Mouse (Mus musculus) CH12F3 (cell line): ENCODE measurements around the gene Polr1e.
"Not testable (repeated sequence)": the region's sequence is repeated elsewhere in the genome, so short reads cannot be mapped to it uniquely, and the experiment has no call there.

ENCODE experiments used
- in situ Hi-C: fragments of 300-500 bp; cut with MboI; formaldehyde crosslinking; loops from 2 replicates; pipeline ENCODE4 v1.14.3; 2020; ENCODE audit warnings: low sequenced_read_pairs

Gene Polr1e

DNA sequence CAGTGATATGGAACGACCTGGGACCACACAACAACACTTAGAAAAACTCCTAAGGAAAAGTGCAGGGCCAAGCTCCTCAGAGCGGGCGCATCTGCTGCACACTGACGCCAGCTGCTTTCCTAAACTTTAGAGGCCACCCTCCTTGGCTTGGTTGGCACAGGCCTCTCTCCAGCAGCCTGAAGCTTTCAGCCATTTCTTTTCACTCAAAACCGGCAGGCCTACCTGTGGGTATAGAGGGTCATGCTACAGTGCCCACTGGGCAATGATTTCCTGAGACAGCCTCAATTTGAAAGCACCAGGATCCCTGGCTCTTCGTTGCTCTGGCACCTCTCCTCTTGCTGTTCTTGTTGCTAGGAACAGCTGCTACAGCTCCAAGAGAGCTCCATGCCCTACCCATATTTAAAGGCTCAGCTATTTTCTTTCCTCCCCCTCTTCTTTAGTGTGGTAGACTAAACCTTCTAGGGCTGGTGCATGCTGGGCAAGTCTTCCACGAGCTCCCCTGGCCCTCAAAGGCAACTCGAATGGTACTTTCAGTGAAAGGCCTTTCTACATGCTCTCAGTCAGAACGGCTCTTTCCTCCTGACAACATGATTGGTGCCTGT, 29.0 kb downstream of the Polr1e start:
- in situ Hi-C loops: no loop called here

DNA sequence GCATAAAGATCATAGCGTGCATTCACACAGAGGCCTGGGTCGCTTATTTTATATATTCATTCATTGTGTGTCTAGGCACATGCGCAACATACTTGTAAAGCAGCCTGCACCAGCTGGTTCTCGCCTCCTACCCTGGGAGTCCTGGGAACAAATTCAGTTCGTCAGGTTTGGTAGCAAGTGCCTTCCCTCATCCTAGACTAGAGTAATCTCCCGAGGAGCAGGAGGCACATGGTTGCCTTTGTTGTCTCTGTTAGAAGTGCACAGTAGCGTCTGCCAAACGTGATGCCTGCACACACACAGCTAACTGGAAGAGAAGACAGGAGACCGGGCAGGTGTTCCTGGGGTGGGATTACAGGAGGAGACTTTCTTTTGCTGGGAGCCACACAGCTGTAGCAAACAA, 29.6 kb downstream of the Polr1e start:
- in situ Hi-C loops: no loop called here

DNA sequence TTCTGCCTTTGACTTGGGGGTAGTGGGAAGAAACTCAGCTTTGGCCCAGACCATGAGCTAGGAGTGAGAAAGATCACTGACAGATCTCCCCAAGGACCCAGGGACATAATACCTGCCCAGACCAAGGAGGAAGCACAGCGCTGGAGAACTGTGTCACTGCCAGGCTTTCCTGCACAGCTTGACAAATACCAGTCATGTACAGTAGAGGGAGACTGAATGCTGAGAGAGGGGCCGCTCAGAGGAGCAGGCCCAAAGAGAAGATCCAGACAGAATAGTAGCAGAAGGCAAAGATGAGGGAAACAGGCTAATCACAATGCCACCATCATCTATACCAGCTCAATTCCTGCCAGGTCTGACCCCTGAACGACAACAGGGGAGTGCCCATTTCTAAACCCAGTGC, 36.5 kb downstream of the Polr1e start:
- in situ Hi-C loops: no loop called here

DNA sequence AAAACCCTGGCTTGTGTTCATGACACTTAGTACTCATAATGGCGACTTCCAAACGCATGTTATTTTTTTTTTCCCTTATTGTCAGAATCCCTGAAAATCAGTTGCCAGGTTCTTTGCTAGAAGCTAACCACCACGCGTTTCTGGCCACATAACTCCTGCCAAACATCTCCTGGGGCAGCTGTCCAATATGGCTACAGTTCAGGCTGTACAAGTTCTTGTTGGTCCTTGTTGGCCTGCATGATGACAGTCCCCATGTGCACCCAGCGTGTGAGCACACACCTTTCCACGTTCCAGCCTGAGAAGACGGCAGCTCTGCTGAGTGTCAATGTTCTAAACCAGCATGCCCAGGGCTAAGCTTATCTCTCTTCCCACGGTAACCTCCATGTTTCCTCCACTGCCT, 37.1 kb downstream of the Polr1e start:
- in situ Hi-C loops: no loop called here

DNA sequence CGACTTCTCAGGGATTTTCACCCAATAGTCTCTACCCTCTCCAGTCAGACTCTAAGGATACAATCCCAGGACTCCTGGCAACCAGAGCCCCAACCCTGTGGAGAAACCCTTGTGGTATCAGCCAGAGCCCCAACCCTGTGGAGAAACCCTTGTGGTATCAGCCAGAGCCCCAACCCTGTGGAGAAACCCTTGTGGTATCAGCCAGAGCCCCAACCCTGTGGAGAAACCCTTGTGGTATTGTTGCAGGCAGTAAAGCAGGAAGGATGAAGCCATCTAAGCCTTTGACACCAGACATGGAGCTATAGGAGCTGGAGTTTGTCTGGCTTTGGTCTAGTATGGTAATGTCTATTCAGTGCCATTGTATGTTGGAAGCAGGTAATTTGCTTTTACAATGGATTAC, 45.5 kb downstream of the Polr1e start:
- in situ Hi-C loops: not testable (repeated sequence)

DNA sequence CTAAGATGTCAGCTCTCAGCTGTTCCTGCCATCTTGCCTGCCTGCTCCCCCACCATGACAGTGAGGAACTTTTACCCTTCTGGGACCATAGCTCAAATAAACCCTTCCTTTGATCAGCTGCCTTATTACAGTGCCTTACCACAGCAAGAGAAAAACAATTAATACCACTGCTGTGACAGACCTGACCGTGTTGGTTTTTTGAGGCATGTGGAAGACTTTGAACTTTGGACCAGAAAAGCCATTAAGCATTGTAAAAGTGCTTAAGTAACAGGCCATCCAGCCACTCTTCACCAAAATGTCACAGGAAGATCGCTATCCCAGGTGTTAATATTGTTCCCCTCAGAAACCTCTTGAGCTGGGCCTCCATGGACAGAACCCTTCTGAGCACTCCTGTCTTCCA, 46.2 kb downstream of the Polr1e start:
- in situ Hi-C loops: no loop called here

DNA sequence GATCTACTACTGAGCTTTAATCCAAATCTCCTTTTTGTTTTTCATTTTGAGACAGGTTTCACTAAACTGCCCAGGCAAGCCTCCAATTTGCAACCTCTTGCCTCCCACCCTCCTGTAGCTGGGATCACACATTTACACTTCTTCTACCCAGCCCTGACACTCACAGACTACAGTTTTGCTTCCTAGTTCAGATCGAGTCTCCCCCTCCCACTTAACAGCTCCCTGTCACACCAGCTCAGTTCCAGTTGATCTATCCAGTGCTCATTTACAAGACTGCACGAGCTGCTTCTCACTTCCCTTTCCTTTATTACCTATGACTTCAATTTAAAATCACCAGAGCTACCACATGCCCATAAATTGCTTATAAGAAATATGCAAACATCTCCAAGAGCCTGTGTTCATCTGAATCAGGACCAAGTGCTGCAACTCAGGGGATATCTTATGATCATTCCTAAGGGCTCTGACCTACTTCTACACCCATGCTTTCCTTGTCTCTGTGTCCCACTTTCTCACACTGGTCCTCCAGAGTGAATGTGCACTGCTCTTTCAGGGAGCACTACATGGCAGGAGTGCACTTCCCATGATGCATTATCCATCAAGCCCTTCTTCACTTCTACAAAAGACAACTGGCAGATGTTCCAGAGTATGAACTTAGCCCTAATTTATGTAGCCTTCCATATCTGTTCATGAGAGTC, 47.8 kb downstream of the Polr1e start:
- in situ Hi-C loops: no loop called here

DNA sequence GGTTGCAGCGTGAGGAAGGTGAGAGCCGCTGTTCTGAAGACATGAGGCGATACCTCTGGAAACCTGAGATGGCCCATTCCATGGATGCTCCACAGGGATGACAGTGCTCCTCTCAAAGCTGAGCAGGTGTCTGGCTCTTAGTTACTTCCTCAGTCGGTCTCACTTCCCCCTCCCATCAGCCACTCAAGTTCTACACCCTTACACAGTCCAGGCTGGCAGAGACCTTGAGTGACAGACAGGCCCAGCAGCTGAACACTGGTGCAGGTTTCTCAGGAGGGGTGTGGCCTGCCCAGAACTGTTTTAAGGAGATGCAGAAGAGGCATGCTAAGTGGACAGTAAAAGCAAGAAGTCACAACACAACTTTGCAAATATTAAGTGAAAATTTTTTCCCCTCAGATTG, 49.4 kb downstream of the Polr1e start:
- in situ Hi-C loops: no loop called here

DNA sequence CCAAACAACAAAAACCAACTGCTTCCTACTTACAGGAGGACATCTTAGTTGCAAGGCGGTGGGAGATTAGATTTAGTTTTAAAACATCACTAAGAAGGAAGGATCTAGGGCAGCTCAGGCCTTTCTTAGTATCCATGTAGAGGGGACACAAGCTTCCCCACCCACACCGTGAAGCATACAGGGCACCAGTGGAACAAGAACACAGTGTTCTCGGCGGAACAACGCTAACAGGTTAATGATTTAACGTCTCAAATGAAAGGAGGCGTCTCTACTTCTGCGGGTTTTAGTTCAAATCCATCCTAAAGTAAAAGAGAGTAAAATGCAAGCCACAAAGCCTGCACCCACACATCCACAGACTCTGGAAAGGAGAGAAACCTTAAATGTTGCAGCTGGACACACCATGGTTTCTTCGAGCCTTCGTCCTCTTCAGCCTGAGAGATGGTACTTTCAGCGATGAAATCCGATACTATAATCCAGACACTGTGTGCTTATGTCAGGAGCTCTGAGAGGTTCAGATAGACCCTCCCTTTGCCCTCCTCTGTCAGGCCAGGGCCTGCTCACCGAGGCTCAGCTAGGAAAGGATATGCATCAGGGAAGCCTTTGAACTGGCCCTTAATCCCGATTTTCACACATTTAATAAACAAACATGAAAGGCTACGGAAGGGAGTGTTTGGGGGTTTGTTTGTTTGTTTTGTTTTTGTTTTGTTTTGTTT, 54.0 kb downstream of the Polr1e start:
- in situ Hi-C loops: no loop called here

DNA sequence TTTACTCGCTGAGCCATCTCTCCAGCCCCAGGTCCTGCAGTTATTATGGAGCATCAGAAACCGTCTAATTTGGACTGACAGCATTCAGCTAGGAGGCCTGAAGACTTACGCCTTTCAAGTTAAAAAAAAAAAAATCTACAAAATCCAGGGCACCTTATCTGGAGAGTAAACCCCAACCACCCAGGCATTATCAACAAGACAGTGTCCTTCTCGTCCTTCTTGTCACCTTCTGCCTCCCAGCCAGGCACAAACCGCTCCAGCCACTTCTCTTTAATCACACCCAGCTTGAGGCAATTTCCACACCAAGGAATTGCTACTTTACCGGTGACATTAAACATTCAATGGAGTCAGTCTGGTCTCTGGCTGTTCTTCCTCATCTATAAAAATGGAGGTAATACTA, 55.2 kb downstream of the Polr1e start:
- in situ Hi-C loops: no loop called here

DNA sequence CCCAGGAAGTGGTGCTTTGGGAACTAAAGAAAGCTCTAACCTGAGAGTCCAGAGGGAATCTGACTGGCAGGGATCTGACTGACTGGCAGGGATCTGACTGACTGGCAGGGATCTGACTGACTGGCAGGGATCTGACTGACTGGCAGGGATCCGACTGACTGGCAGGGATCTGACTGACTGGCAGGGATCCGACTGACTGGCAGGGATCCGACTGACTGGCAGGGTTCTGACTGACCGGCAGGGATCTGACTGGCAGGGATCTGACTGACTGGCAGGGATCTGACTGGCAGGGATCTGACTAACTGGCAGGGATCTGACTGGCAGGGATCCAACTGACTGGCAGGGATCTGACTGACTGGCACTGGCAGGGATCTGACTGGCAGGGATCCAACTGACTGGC, 62.7 kb downstream of the Polr1e start:
- in situ Hi-C loops: not testable (repeated sequence)

DNA sequence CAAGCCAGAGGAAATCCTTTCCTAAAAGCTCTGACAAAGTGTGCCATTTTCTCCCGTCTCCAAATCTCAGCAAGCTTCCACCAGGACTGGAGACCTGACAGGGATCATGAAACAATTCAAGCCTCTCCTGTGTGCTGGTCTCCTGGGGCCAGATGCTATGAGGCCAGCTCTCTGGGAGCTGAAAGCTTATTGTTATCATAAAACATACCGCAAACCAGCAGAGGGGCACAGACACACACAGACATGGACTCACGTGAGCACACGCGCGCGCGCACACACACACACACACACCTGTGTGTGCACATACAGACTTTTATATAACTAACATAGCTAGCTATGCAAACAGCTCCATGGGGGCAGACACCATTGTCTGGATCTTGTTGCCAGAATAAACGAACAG, 64.6 kb downstream of the Polr1e start:
- in situ Hi-C loops: no loop called here

DNA sequence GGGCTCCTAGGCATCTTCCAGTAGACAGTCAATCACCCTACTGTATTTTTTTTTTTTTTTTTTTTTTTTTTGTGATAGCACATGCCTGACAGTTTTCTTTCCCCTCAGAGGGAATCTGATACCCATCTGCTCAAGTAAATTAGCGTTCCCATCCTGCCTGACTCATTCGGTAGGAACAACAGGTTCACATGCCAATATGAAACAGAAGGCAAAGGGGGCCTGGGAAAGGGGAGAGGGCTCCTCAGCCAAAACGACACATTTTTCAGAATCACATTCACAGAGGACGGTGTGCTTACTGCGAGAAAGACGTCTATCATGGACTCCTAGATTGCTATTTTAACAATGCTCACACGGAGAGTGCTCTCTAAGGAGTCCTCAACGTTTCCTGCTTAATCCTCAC, 65.1 kb downstream of the Polr1e start:
- in situ Hi-C loops: no loop called here

DNA sequence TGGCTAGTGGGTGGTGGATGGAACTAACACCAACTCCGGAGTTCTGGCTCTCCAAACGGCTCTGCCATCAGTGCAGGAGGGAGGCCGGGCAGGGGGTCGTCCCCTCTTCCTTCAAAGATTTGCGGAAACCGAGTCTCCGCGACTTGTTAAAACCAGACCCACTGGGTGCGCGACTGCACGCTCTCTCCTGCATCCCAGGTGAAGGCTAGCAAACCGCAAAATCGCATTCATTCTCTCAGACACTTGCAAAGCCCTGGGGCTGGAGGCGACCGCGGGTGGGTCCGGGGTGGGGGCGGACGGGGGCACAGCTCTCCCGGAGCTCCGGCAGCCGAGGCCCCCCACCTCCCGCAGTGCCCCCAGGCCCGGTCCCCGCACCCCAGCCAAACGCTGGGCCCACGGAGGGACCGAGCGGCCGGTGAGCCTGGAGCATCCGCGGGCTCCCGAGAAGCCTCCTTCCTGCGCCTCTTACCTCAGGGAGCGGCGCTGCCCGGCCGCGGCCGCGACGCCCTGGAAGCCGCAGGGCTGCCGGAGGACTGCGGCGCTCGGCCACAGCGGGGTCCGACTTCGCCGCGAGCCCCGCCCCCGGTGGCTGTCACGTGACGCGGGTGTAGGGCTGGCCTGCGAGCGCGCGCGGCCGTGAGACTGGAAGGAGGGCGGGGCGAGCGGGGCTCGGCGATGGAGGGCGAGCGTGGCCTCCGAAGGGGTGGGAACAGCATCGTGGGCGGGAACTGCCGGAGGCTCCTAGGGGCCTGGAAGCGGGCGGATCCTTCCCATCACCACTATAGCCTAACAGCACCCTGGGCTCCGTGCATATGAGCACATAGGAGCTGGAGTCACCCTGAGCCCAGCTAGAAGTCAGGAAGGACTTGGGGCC, 65.9 kb downstream of the Polr1e start, which contains the start of gene Fbxo10:
Gene Fbxo10 (minus strand): TSS at position 584 of the 874 bp plus-strand sequence.
- in situ Hi-C loops: no loop called here

DNA sequence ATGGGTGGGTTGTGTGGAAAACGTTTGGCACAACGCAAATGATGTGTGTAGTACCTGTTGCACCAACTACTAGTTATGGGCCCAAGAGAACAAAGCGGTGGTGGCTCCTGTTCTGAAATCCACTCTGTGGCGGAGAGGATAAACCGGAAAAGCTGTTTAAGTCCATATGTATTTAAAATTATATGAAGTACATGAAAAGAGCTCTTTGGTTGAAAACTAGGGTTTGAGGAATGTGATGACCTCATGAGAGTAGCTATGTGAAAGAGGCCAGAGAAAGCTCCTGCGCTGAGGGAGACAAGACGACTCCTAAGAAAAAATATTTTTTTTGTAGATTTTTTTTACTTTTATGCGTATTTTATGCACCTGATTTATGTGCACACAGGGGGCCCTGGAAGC, 66.5 kb downstream of the Polr1e start:
- in situ Hi-C loops: no loop called here
